Mouse (Mus musculus): ENCODE measurements around the gene Cx3cr1. TPM values are rescaled to one million over a fixed set of nuclear protein-coding genes. Genes with fewer than 3 reads are reported as not detected.

The Cx3cr1 gene
- polyA plus RNA-seq, 1 experiment: 14.4 TPM

- Histone ChIP-seq H3K36me3 (ENCODE audit: control insufficient read depth, insufficient read depth, low read length) (no peaks in the 10 kb centered on the region), H3K27ac (ENCODE audit: insufficient read depth, low read length) (no peak overlapping the region), H3K27me3 (ENCODE audit: control insufficient read depth, insufficient read depth, low read length) (no peaks in the 10 kb centered on the region), H3K4me3 (ENCODE audit: extremely low read depth, insufficient read depth, insufficient read length) (no peak overlapping the region), H3K4me1 (ENCODE audit: control insufficient read depth, insufficient read depth, insufficient read length) (no peaks in the 10 kb centered on the region)
- TF ChIP-seq CTCF (IDR thresholded peaks at IDR 0.05; ENCODE audit: extremely low read depth, insufficient read depth, insufficient read length, insufficient replicate concordance) (no peak), POLR2A (IDR thresholded peaks at IDR 0.05; ENCODE audit: low read depth, low read length) (no peak)
- WGBS: 71% methylated on average over 7 of the region's 7 CpGs
- no peak for DNase-seq (ENCODE audit: low read depth in 1 of 2, low spot score in 2 of 2)
Measured at GRCm38 (mm10) chr9:119994207-119994606, 75.5 kb downstream of the Cx3cr1 start.

DNA sequence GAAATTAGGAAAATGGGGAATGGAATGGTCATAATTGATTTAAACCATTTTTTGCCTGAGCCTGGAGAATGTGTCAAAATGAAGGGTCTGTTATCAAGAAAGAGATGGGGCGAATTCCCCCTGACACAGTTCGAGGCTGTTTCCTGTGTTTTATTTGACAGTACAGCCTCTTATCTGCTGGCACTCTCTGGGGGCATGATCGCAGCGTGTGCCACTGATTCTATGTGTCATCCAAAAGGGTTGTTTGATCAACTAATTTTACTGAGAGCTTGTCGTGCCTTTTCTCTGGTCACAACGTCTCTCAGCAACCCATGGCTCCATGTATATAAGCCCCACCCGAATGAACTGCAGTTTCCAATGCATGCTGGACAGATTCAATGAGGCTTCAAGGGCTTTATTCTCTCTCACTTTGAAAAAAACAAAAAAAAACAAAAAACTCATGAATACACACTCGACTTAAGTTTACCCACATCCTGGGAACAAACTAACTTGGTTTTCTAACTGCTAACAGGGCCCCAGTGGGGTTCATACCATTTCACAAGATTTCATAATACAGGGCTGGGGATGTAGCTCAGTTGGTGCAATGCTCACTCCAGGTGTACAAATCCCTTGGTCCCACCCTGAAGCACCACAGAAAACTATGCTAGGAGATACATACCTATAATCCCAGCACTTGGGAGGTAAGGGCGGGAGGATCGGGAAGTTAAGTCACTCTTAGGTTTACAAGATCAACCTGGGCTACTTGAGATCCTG lies 76.4 kb downstream of the Cx3cr1 start:
- H3K4me3 ChIP-seq (ENCODE audit: extremely low read depth, insufficient read depth, insufficient read length): no peak overlapping the region
- no peaks in the 10 kb centered on the region; the same call in 1 of the 2 replicates for H3K4me1 ChIP-seq (ENCODE audit: control insufficient read depth, insufficient read depth, insufficient read length)
- no peaks in the 10 kb centered on the region for H3K27me3 ChIP-seq (ENCODE audit: control insufficient read depth, insufficient read depth, low read length)
- no peak overlapping the region for H3K27ac ChIP-seq (ENCODE audit: insufficient read depth, low read length)
- DNase-seq (ENCODE audit: low read depth in 1 of 2, low spot score in 2 of 2): no peak
- WGBS: 66% methylated on average over 10 of the region's 10 CpGs
- H3K36me3 ChIP-seq (ENCODE audit: control insufficient read depth, insufficient read depth, low read length): no peaks in the 10 kb centered on the region
- TF ChIP-seq POLR2A (IDR thresholded peaks at IDR 0.05; ENCODE audit: low read depth, low read length) (no peak), CTCF (IDR thresholded peaks at IDR 0.05; ENCODE audit: extremely low read depth, insufficient read depth, insufficient read length, insufficient replicate concordance) (no peak)

DNA sequence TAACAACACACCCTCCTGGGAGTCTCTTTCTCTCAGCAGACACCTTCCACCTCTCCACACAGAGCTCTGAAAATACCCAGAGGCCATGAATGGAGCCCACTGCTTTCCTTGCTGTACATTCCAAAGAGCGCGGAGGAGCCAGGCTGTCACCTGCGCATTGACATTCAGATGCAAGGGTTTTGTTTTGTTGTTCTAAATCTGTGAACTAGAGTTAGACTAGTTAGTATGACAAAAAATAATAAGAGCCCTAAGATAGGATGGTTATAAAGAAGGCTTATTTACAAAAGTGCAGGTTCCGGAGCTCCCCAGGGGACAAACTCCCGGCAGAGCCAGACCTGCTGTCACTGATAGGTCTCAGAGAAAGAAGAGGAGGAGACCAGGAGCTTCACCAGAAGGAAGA lies 78.4 kb downstream of the Cx3cr1 start:
- Histone ChIP-seq H3K4me3 (ENCODE audit: extremely low read depth, insufficient read depth, insufficient read length) (no peak overlapping the region), H3K27me3 (ENCODE audit: control insufficient read depth, insufficient read depth, low read length) (no peaks in the 10 kb centered on the region), H3K36me3 (ENCODE audit: control insufficient read depth, insufficient read depth, low read length) (no peaks in the 10 kb centered on the region), H3K4me1 (ENCODE audit: control insufficient read depth, insufficient read depth, insufficient read length) (no peaks in the 10 kb centered on the region; the same call in 1 of the 2 replicates), H3K27ac (ENCODE audit: insufficient read depth, low read length) (no peak overlapping the region)
- TF ChIP-seq CTCF (IDR thresholded peaks at IDR 0.05; ENCODE audit: extremely low read depth, insufficient read depth, insufficient read length, insufficient replicate concordance) (no peak), POLR2A (IDR thresholded peaks at IDR 0.05; ENCODE audit: low read depth, low read length) (no peak)
- 94% methylated on average over 5 of the region's 5 CpGs for WGBS
- no peak for DNase-seq (ENCODE audit: low read depth in 1 of 2, low spot score in 2 of 2)

DNA sequence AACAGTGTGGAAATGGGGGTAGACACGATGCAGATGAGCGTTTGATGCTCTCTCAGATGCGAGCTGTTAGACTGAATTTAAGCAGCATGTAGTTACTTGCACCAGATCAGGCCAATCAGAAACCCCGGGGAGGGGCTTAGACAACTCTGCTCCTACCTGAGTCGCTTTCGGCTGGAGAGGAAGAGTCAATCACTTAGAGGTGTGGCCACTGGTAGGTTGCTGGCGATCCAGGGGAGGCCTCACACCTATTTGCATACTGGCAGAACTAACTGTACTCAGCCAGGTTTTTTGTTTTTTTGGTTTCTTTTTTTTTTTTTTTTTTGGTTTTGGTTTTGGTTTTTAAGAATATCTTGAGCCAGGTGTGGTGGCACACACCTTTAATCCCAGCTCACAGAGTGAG lies 81.4 kb downstream of the Cx3cr1 start:
- Histone ChIP-seq H3K27me3 (ENCODE audit: control insufficient read depth, insufficient read depth, low read length) (no peaks in the 10 kb centered on the region), H3K27ac (ENCODE audit: insufficient read depth, low read length) (no peak overlapping the region; the same call in 1 of the 2 replicates), H3K4me3 (ENCODE audit: extremely low read depth, insufficient read depth, insufficient read length) (no peak overlapping the region), H3K4me1 (ENCODE audit: control insufficient read depth, insufficient read depth, insufficient read length) (no peaks in the 10 kb centered on the region; the same call in 1 of the 2 replicates), H3K36me3 (ENCODE audit: control insufficient read depth, insufficient read depth, low read length) (no peaks in the 10 kb centered on the region)
- TF ChIP-seq POLR2A (IDR thresholded peaks at IDR 0.05; ENCODE audit: low read depth, low read length): no peak
- no peak for TF ChIP-seq CTCF (IDR thresholded peaks at IDR 0.05; ENCODE audit: extremely low read depth, insufficient read depth, insufficient read length, insufficient replicate concordance)
- 34% methylated on average over 7 of the region's 7 CpGs for WGBS
- DNase-seq (ENCODE audit: low read depth in 1 of 2, low spot score in 2 of 2): peak; percentile 29 to 83

GRCm38 (mm10) chr9:119985881-119986574 lies 83.7 kb downstream of the Cx3cr1 start:
- Histone ChIP-seq H3K4me1 (ENCODE audit: control insufficient read depth, insufficient read depth, insufficient read length) (peaks cover 1% of the 10 kb centered on the region; the same call in 1 of the 2 replicates), H3K27ac (ENCODE audit: insufficient read depth, low read length) (no peak overlapping the region), H3K4me3 (ENCODE audit: extremely low read depth, insufficient read depth, insufficient read length) (no peak overlapping the region), H3K27me3 (ENCODE audit: control insufficient read depth, insufficient read depth, low read length) (no peaks in the 10 kb centered on the region), H3K36me3 (ENCODE audit: control insufficient read depth, insufficient read depth, low read length) (no peaks in the 10 kb centered on the region)
- WGBS: 90% methylated on average over 10 of the region's 10 CpGs
- no peak for TF ChIP-seq POLR2A (IDR thresholded peaks at IDR 0.05; ENCODE audit: low read depth, low read length)
- no peak for DNase-seq (ENCODE audit: low read depth in 1 of 2, low spot score in 2 of 2)

- no peak for DNase-seq (ENCODE audit: low read depth in 1 of 2, low spot score in 2 of 2)
- no peak for TF ChIP-seq POLR2A (IDR thresholded peaks at IDR 0.05; ENCODE audit: low read depth, low read length)
- TF ChIP-seq CTCF (IDR thresholded peaks at IDR 0.05; ENCODE audit: extremely low read depth, insufficient read depth, insufficient read length, insufficient replicate concordance): no peak
- H3K4me3 ChIP-seq (ENCODE audit: extremely low read depth, insufficient read depth, insufficient read length): peak within 1 kb of the TSS; percentile 97
- H3K4me1 ChIP-seq (ENCODE audit: control insufficient read depth, insufficient read depth, insufficient read length): peaks cover 14% of the 10 kb centered on the region; the same call in 1 of the 2 replicates
- H3K27me3 ChIP-seq (ENCODE audit: control insufficient read depth, insufficient read depth, low read length): no peaks in the 10 kb centered on the region
- WGBS: 57% methylated on average over 14 of the region's 14 CpGs
- no peaks in the 10 kb centered on the region for H3K36me3 ChIP-seq (ENCODE audit: control insufficient read depth, insufficient read depth, low read length)
- H3K27ac ChIP-seq (ENCODE audit: insufficient read depth, low read length): peak within 1 kb of the TSS; percentile 97
Measured at GRCm38 (mm10) chr9:119984536-119985011, 85.1 kb downstream of the Cx3cr1 start, which contains the start of gene Csrnp1. Gene Csrnp1, minus strand, starts transcription at chr9:119984658.

Measured in spleen, adult 2 months (tissue).